Mouse (Mus musculus): Measurements from ENCODE around the gene Ryr2. TPM values are rescaled to one million over a fixed set of nuclear protein-coding genes. Genes with fewer than 3 reads are reported as not detected.

Ryr2 gene
- polyA plus RNA-seq, 1 experiment from 2014 or later: 1.5 TPM

DNA sequence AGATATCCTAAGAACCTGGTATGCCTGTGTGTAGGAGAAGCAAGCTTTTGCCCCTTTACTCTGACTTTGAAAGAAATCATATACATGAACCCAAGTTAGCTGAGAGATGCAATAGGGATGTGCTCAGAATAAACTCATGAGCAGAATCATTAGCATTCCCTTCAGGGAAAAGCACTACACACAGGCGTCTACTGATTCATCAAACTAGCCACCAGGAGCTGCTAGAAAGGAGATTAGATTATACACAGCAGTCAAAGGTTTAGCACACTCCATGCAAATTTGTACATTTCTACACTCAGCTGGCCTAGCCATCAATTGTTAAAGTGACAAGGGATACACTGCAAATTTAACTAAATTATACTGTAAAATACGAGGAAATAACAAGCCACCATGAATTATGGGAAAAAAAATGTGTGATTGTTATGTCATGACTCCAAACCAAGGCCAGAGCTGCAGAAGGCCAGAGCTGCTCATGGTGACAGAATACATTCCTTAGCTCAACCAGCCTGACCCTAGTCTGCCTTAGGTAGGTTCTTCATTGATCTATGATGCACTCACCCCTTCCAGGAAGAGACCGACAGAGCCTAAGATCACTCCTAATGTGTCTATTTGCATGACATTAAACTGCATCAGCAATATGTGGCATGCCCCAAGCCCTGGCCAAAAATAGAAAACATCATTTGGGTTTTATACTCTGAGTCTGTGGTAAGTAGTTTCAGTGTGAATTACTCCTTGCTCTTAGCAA lies 324.2 kb downstream of the Ryr2 start:
- Histone ChIP-seq H3K4me1 (no peaks in the 10 kb centered on the region), H3K9ac (no peak overlapping the region), H3K4me3 (no peak overlapping the region), H3K4me2 (no peak overlapping the region), H3K36me3 (no peaks in the 10 kb centered on the region), H3K27ac (no peak overlapping the region), H3K27me3 (no peaks in the 10 kb centered on the region), H3K9me3 (no peaks in the 10 kb centered on the region)
- WGBS: 70% methylated on average over 3 of the region's 3 CpGs
- ATAC-seq (ENCODE audit: borderline replicate concordance, extremely low read depth, low FRiP score, low TSS enrichment): no peak

DNA sequence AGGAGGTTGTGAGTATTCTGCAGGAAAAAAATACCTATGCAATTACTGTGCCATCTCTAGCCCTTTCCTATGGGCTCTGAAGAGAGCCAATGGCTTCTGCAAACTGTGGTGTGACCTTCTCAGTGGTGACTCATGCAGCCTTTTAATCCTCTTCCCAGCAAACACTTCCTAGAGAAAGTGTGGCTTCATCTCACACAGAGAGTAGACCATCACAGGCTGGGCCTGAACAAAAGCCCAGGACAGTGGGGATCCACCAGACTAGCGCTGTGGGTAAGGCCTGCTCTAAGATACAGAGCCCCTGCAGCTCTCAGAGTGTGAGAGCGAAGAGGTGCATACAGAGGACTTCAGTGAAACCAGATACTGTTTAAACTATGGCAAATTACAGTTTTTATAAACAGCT lies 325.7 kb downstream of the Ryr2 start:
- Histone ChIP-seq H3K4me1 (no peaks in the 10 kb centered on the region), H3K9ac (no peak overlapping the region), H3K27ac (no peak overlapping the region), H3K4me2 (no peak overlapping the region), H3K4me3 (no peak overlapping the region), H3K9me3 (no peaks in the 10 kb centered on the region), H3K27me3 (no peaks in the 10 kb centered on the region), H3K36me3 (no peaks in the 10 kb centered on the region)
- 35% methylated on average over 2 of the region's 2 CpGs for WGBS
- ATAC-seq (ENCODE audit: borderline replicate concordance, extremely low read depth, low FRiP score, low TSS enrichment): no peak

DNA sequence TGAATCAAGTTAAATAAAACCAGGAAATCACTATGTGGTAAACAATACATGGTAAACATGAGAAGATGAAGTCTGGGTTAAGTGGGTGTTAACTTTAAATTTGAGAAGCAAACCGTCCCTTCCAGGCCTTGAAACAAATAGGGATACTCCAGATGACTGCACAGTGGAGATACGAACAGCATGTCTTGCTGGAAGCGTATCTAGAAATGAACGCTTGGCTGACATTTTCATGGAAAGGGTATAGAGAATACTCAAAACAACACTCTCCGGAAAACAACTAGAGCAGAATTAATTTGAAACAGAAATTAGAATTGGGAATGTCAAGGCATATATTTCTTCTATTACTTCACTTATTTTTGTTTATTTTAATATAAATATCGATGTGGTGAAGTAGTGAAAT lies 329.0 kb downstream of the Ryr2 start:
- H3K27ac ChIP-seq: no peak overlapping the region
- no peaks in the 10 kb centered on the region for H3K27me3 ChIP-seq
- no peaks in the 10 kb centered on the region for H3K36me3 ChIP-seq
- H3K9me3 ChIP-seq: no peaks in the 10 kb centered on the region
- no peak overlapping the region for H3K4me2 ChIP-seq
- WGBS: 78% methylated on average over 6 of the region's 6 CpGs
- H3K4me1 ChIP-seq: no peaks in the 10 kb centered on the region
- no peak overlapping the region for H3K4me3 ChIP-seq
- no peak for ATAC-seq (ENCODE audit: borderline replicate concordance, extremely low read depth, low FRiP score, low TSS enrichment)
- H3K9ac ChIP-seq: no peak overlapping the region

DNA sequence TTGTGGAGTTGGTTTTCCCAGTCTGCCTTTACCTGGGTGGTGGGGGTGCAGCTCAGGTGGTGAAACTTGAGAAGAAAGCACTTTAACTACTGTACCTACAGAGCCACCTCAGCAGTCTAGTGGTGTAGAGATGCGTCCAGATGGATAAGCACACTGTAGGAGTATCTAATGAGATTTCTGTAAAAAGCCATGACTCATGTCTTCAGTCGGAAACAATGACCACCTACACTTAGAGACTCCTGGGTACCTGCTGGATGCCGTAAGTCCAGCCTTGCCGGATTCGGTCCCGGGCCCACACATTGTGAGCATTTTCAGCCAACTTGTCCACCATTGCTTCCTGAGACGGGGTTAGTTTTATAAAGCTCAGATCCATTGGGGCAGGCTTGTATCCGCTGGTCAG lies 334.6 kb downstream of the Ryr2 start:
- Histone ChIP-seq H3K36me3 (no peaks in the 10 kb centered on the region), H3K9me3 (no peaks in the 10 kb centered on the region), H3K4me2 (no peak overlapping the region), H3K9ac (no peak overlapping the region), H3K27me3 (no peaks in the 10 kb centered on the region), H3K4me1 (no peaks in the 10 kb centered on the region), H3K4me3 (no peak overlapping the region), H3K27ac (no peak overlapping the region)
- 91% methylated on average over 8 of the region's 8 CpGs for WGBS
- no peak for ATAC-seq (ENCODE audit: borderline replicate concordance, extremely low read depth, low FRiP score, low TSS enrichment)

DNA sequence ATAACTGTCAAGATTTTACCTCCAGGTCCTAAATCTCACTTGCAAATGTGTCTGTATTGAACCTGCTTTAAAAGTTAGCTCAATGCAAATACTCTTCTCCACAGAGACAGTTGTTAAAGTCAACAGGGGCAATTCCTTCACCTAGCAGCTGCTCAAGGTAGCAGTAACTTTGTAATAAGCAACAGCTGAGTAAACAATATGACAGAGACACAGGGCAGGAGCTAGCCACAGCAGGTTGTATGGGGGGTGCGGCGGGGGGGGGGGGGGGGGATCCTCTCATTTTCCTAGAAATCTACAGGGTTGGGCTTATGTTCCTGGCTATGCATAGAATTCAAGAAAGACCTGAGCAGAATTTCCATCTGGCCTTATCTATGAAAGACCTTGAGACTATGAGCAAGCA lies 339.8 kb downstream of the Ryr2 start:
- H3K27me3 ChIP-seq: no peaks in the 10 kb centered on the region
- H3K4me1 ChIP-seq: no peaks in the 10 kb centered on the region
- ATAC-seq (ENCODE audit: borderline replicate concordance, extremely low read depth, low FRiP score, low TSS enrichment): no peak
- no peak overlapping the region for H3K4me3 ChIP-seq
- H3K4me2 ChIP-seq: no peak overlapping the region
- 29% methylated on average over 2 of the region's 2 CpGs for WGBS
- H3K9me3 ChIP-seq: no peaks in the 10 kb centered on the region
- H3K36me3 ChIP-seq: no peaks in the 10 kb centered on the region
- H3K9ac ChIP-seq: no peak overlapping the region
- H3K27ac ChIP-seq: no peak overlapping the region

DNA sequence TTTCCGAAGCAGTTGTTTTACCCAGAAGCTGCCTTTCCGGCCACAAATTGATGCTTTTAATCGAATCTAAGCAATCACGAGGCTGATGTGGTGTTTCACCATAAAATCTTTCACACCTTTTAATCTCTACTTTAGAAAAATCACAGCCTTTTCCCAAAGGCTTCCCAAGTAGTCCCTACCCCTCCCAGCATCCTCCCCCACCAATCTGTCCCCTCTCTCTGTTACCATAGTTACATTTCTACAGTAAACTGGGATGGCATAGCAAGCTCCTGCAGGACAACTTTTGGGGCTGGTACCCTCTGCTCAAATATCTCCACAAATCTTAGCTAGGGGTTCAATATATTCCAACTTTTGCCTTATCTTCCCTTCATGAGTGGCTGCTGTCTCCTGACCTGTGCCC lies 342.8 kb downstream of the Ryr2 start:
- 77% methylated on average over 4 of the region's 4 CpGs for WGBS

DNA sequence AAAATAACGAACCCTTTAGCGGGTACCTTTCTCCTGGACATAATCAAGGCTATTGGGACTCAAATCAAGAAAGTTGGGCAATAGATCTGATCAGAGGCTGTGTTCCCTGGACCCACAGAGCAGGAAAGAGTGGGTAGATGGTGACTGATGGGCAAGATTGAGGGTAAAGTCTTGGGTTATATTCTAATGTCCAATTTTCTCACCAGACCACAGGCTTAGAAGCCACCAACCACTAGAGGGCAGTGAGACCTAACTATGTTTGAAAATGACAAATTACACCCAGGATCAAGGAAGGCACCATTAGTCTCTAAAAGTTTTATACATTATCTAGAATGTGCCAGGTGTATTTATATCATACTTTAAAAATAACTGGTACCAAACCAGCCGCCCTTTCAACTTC lies 343.6 kb downstream of the Ryr2 start:
- H3K4me3 ChIP-seq: no peak overlapping the region
- no peak overlapping the region for H3K9ac ChIP-seq
- H3K36me3 ChIP-seq: no peaks in the 10 kb centered on the region
- WGBS: 62% methylated on average over 3 of the region's 3 CpGs
- H3K4me2 ChIP-seq: no peak overlapping the region
- no peaks in the 10 kb centered on the region for H3K4me1 ChIP-seq
- H3K27ac ChIP-seq: no peak overlapping the region
- H3K27me3 ChIP-seq: no peaks in the 10 kb centered on the region
- no peak for ATAC-seq (ENCODE audit: borderline replicate concordance, extremely low read depth, low FRiP score, low TSS enrichment)
- H3K9me3 ChIP-seq: no peaks in the 10 kb centered on the region

More for the DNA sequence above, 342.8 kb downstream of the Ryr2 start:
- H3K9me3 ChIP-seq: no peaks in the 10 kb centered on the region
- H3K27me3 ChIP-seq: no peaks in the 10 kb centered on the region
- ATAC-seq (ENCODE audit: borderline replicate concordance, extremely low read depth, low FRiP score, low TSS enrichment): no peak
- H3K4me2 ChIP-seq: no peak overlapping the region
- no peak overlapping the region for H3K4me3 ChIP-seq
- no peak overlapping the region for H3K9ac ChIP-seq
- H3K4me1 ChIP-seq: no peaks in the 10 kb centered on the region
- H3K36me3 ChIP-seq: no peaks in the 10 kb centered on the region
- H3K27ac ChIP-seq: no peak overlapping the region

DNA sequence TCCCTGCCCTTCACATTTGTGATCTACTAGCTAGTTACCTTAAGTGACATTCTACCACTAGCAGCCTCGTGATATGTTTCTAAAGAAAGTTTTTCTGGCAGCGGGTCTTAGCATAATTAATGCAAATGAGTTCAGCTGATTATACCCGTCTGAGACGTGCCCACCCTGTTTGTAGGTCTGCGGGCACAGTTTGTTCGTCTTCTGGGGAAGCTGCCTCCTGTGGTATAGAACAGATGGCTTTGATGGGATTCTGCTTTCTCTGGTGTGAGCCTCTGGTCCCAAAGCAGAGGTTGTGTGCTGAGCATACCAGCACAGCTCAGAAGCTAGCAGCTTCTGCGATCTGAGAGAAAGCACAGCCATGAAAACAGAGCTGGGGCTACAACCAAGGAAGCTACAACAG lies 348.9 kb downstream of the Ryr2 start:
- no peaks in the 10 kb centered on the region for H3K36me3 ChIP-seq
- no peak for ATAC-seq (ENCODE audit: borderline replicate concordance, extremely low read depth, low FRiP score, low TSS enrichment)
- H3K9ac ChIP-seq: no peak overlapping the region
- H3K4me3 ChIP-seq: no peak overlapping the region
- no peaks in the 10 kb centered on the region for H3K4me1 ChIP-seq
- no peak overlapping the region for H3K4me2 ChIP-seq
- no peaks in the 10 kb centered on the region for H3K9me3 ChIP-seq
- 70% methylated on average over 7 of the region's 7 CpGs for WGBS
- no peak overlapping the region for H3K27ac ChIP-seq
- no peaks in the 10 kb centered on the region for H3K27me3 ChIP-seq

DNA sequence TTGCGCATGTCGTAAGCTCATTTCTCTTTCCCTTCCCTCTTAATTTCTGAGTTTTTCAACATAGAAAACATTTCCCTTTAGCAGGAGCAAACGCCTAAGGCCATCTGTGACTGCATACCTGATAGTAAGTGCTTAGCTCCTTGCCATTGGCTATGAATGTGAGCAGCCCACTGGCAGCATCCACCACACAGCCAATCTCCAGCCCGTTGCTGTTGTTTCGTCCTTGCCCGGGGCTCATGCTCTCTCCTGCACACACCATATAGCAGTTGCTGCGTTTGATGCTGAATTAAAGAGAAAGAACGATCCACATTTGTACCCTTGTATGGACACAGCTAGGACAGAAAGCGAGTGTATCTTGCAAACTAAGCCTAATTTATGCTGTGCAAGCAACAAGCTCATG lies 361.3 kb downstream of the Ryr2 start:
- H3K4me2 ChIP-seq: no peak overlapping the region
- 90% methylated on average over 9 of the region's 9 CpGs for WGBS
- H3K27me3 ChIP-seq: no peaks in the 10 kb centered on the region
- H3K4me1 ChIP-seq: no peaks in the 10 kb centered on the region
- no peaks in the 10 kb centered on the region for H3K36me3 ChIP-seq
- no peak overlapping the region for H3K9ac ChIP-seq
- H3K27ac ChIP-seq: no peak overlapping the region
- no peak for ATAC-seq (ENCODE audit: borderline replicate concordance, extremely low read depth, low FRiP score, low TSS enrichment)
- no peak overlapping the region for H3K4me3 ChIP-seq
- no peaks in the 10 kb centered on the region for H3K9me3 ChIP-seq

DNA sequence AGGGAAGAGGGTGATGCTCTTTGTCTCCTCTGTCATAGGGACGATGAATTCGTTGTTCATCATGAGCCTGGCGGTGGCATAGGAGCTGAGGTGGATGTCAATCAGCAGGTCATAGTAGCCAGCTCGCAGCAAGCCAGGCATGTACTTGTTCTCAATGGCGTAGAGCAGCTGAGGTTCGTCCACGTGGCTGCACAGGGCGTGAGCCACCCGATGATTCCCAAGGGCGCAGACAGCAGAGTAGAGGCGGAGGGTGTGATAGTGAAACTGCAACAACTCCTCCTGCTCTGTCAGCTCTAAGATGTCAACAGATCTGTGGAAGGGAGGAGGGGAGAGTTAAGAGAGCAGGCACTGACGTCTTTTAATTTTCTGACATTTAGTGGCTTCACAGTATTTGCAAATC lies 368.5 kb downstream of the Ryr2 start:
- H3K9ac ChIP-seq: no peak overlapping the region
- WGBS: 87% methylated on average over 12 of the region's 12 CpGs
- H3K4me1 ChIP-seq: no peaks in the 10 kb centered on the region
- no peaks in the 10 kb centered on the region for H3K27me3 ChIP-seq
- no peak overlapping the region for H3K4me2 ChIP-seq
- no peak for ATAC-seq (ENCODE audit: borderline replicate concordance, extremely low read depth, low FRiP score, low TSS enrichment)
- H3K4me3 ChIP-seq: no peak overlapping the region
- no peak overlapping the region for H3K27ac ChIP-seq
- H3K36me3 ChIP-seq: no peaks in the 10 kb centered on the region
- no peaks in the 10 kb centered on the region for H3K9me3 ChIP-seq

DNA sequence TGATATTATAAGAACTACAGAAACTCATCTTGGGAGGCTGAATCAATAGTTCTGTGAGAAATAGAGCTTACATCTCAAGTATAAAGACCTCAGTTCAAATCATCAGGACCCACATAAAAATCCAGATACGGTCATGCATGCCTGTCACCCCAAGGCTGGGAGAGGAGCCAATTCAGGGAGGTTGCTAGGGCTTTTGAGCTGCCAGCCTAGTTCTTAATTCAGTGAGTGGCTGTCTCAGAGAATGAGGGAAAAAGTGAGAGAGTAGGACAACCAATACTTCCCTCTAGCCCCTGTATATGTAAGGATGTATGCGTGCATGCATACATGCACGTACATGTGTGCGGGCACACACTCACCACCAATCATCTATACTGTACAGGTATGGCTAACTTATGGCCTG lies 390.5 kb downstream of the Ryr2 start:
- no peaks in the 10 kb centered on the region for H3K36me3 ChIP-seq
- no peak overlapping the region for H3K4me3 ChIP-seq
- WGBS: 92% methylated on average over 4 of the region's 4 CpGs
- no peaks in the 10 kb centered on the region for H3K9me3 ChIP-seq
- H3K9ac ChIP-seq: no peak overlapping the region
- no peaks in the 10 kb centered on the region for H3K27me3 ChIP-seq
- no peak overlapping the region for H3K4me2 ChIP-seq
- ATAC-seq (ENCODE audit: borderline replicate concordance, extremely low read depth, low FRiP score, low TSS enrichment): no peak
- no peak overlapping the region for H3K27ac ChIP-seq
- H3K4me1 ChIP-seq: no peaks in the 10 kb centered on the region

DNA sequence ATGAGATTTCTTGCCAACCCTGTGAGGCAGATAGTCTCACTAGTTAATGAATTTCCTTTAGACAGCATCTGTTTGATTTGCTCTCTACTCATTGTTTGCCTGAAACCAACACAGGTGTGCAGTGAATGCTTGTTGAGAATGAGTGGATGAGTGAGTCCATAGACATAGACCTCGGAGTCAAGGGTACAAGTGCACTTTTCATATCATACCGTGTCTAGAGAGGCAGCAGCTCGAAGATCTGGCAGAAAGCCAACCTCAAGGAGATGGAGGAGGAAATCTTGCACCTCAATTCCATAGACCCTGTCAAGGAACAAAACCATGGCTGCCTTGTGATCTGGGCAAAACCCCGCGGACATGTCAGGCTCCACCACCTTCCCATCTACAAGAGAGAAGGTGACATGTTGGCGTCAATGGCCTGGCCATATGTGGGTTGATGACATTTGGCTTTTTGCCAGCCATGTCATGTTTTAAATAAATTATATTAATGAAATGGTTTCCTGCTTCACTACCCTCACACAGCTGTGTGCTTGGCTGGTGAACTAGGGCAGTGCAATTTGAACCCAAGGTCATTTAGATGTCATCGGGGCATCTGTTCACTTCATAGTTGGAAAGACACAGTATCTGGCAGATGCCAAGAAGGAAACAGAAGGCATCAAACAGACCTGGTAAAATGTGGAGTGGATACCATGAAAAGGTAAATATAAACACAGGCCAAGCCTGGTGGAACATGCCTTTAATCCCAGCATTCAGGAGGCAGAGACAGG lies 396.9 kb downstream of the Ryr2 start:
- no peaks in the 10 kb centered on the region for H3K27me3 ChIP-seq
- no peaks in the 10 kb centered on the region for H3K9me3 ChIP-seq
- no peak overlapping the region for H3K4me2 ChIP-seq
- peak; percentile 78 for ATAC-seq (ENCODE audit: borderline replicate concordance, extremely low read depth, low FRiP score, low TSS enrichment)
- H3K4me3 ChIP-seq: no peak overlapping the region
- H3K9ac ChIP-seq: no peak overlapping the region
- H3K4me1 ChIP-seq: no peaks in the 10 kb centered on the region
- 48% methylated on average over 7 of the region's 7 CpGs for WGBS
- no peak overlapping the region for H3K27ac ChIP-seq
- no peaks in the 10 kb centered on the region for H3K36me3 ChIP-seq

Measured in lung, embryonic 15.5 days (tissue).